Comparison of ENCODE assay signal across 11 mouse cellular contexts in the genomic region with DNA sequence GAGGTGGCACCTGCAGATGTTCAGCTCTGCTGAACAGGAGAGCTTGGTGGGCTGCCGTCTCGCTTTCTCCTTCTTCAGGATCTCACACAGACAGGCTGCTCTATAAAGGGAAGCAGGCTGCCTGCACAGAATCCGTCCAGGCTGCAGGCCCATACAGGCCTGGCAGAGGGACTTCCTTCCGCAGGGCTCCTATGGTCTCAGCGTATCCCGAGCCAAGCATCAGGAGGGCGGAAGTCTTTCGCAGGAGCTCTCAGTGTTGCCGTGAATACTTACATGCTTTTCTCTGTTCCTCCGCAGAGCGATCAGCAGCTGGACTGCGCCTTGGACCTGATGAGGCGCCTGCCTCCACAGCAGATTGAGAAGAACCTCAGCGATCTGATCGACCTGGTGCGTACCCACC. TPM values are rescaled to one million over a fixed set of nuclear protein-coding genes. Genes with fewer than 3 reads are reported as not detected.
DNase-seq lines count a peak whose midpoint lies in the region; ATAC-seq and TF ChIP-seq lines count a peak whose summit lies in the region.
"Had no signal": no experiment of that assay in that cellular context is flagged by ENCODE, and none has a peak within 500 bp of the region (broad histone marks: within the 10 kb centered on the region; RNA-seq: fewer than 3 reads in every experiment).

No protein-coding gene starts in this region.

- no peaks in the 10 kb centered on the region for H3K9me3 ChIP-seq in heart, postnatal 0 days (replicated peaks; ENCODE audit: control insufficient read depth, low read length)
- H3K9me3 ChIP-seq in stomach, embryonic 14.5 days (ENCODE audit: control insufficient read depth, low read depth, low read length) = no peaks in the 10 kb centered on the region
- H3K9me3 ChIP-seq in stomach, postnatal 0 days (ENCODE audit: control insufficient read depth, low read length) = no peaks in the 10 kb centered on the region
- H3K9me3 ChIP-seq in kidney, postnatal 0 days (replicated peaks; ENCODE audit: low read length) = no peaks in the 10 kb centered on the region
- H3K9me3 ChIP-seq: liver, embryonic 15.5 days had no signal

- H3K36me3 ChIP-seq in heart, postnatal 0 days (replicated peaks; ENCODE audit: control insufficient read depth, insufficient read depth, low read length) = peaks cover 38% of the 10 kb centered on the region
- peaks cover 30% of the 10 kb centered on the region for H3K36me3 ChIP-seq in stomach, embryonic 14.5 days (ENCODE audit: control insufficient read depth, insufficient read depth, low read length)
- H3K36me3 ChIP-seq in stomach, postnatal 0 days (ENCODE audit: control insufficient read depth, insufficient read depth, low read length) = peaks cover 15% of the 10 kb centered on the region
- H3K36me3 ChIP-seq in kidney, postnatal 0 days (ENCODE audit: insufficient read depth, low read length) = peaks cover 17% of the 10 kb centered on the region; the same call in 1 of the 2 replicates

- WGBS in heart, postnatal 0 days = 75% methylated on average over 16 of the region's 16 CpGs
- 77% methylated on average over 16 of the region's 16 CpGs for WGBS in stomach, embryonic 14.5 days
- WGBS in stomach, postnatal 0 days = 65% methylated on average over 16 of the region's 16 CpGs
- 71% methylated on average over 16 of the region's 16 CpGs for WGBS in kidney, postnatal 0 days

- ATAC-seq in heart, postnatal 0 days (ENCODE audit: insufficient read depth, low read depth) = no peak
- no peak for ATAC-seq in stomach, embryonic 14.5 days (ENCODE audit: insufficient number of reproducible peaks, insufficient read depth, low FRiP score, low read depth)
- no peak for ATAC-seq in stomach, postnatal 0 days (ENCODE audit: low FRiP score, low TSS enrichment)
- no peak for ATAC-seq in kidney, postnatal 0 days (replicated peaks; ENCODE audit: low FRiP score, low read depth)

- DNase-seq in heart, postnatal 0 days (ENCODE audit: low spot score) = no peak
- DNase-seq in heart, adult 18-20 months = no peak
- no peak for DNase-seq in stomach, postnatal 0 days (ENCODE audit: low spot score)
- no peak for DNase-seq in kidney, postnatal 0 days (ENCODE audit: low spot score)
- DNase-seq in retina, embryonic 14.5 days (ENCODE audit: low spot score) = no peak
- DNase-seq in lung, postnatal 10 days = no peak
- DNase-seq: cerebellum, adult 9-10 months; right cerebral cortex, postnatal 4 days had no signal

- H3K27me3 ChIP-seq in heart, postnatal 0 days (ENCODE audit: control insufficient read depth, insufficient read depth, low read length) = no peaks in the 10 kb centered on the region
- no peaks in the 10 kb centered on the region for H3K27me3 ChIP-seq in stomach, embryonic 14.5 days (ENCODE audit: control insufficient read depth, insufficient read depth, low read length)
- no peaks in the 10 kb centered on the region for H3K27me3 ChIP-seq in stomach, postnatal 0 days (ENCODE audit: control insufficient read depth, insufficient read depth, low read length)
- no peaks in the 10 kb centered on the region for H3K27me3 ChIP-seq in kidney, postnatal 0 days (ENCODE audit: insufficient read depth, low read length)
- H3K27me3 ChIP-seq: CH12.LX; liver, embryonic 15.5 days had no signal

- no peak for TF ChIP-seq EP300 in heart, postnatal 0 days (IDR thresholded peaks at IDR 0.05; ENCODE audit: low read depth)
- no peak for TF ChIP-seq EP300 in stomach, postnatal 0 days (optimal IDR thresholded peaks at IDR 0.05)

- no peak overlapping the region for H3K4me3 ChIP-seq in heart, postnatal 0 days (ENCODE audit: low read depth, low read length)
- H3K4me3 ChIP-seq in stomach, embryonic 14.5 days (ENCODE audit: low read depth, low read length) = no peak overlapping the region
- no peak overlapping the region for H3K4me3 ChIP-seq in stomach, postnatal 0 days (ENCODE audit: low read depth, low read length)
- no peak overlapping the region for H3K4me3 ChIP-seq in kidney, postnatal 0 days (replicated peaks; ENCODE audit: low read depth, low read length)
- H3K4me3 ChIP-seq: liver, embryonic 15.5 days had no signal

- H3K9ac ChIP-seq in heart, postnatal 0 days (replicated peaks; ENCODE audit: low read depth, low read length) = 0 out of 2 replicates have a peak overlapping the region, but pooled peaks have one; percentile 0
- no peak overlapping the region for H3K9ac ChIP-seq in stomach, embryonic 14.5 days (replicated peaks; ENCODE audit: low read depth, low read length)
- no peak overlapping the region for H3K9ac ChIP-seq in stomach, postnatal 0 days (ENCODE audit: low read length)
- H3K9ac ChIP-seq in kidney, postnatal 0 days (ENCODE audit: low read depth, low read length) = no peak overlapping the region
- H3K9ac ChIP-seq: liver, embryonic 15.5 days had no signal

- no peak for TF ChIP-seq CTCF in heart, postnatal 0 days (IDR thresholded peaks at IDR 0.05; ENCODE audit: low read depth)
- no peak for TF ChIP-seq CTCF in stomach, postnatal 0 days (IDR thresholded peaks at IDR 0.05; ENCODE audit: low read depth)
- no peak for TF ChIP-seq CTCF in kidney, postnatal 0 days (IDR thresholded peaks at IDR 0.05; ENCODE audit: low read depth)

- H3K4me1 ChIP-seq in heart, postnatal 0 days (ENCODE audit: control insufficient read depth, insufficient read depth) = peaks cover 43% of the 10 kb centered on the region
- peaks cover 14% of the 10 kb centered on the region; the same call in 1 of the 2 replicates for H3K4me1 ChIP-seq in stomach, embryonic 14.5 days (ENCODE audit: control insufficient read depth, insufficient read depth, low read length)
- H3K4me1 ChIP-seq in stomach, postnatal 0 days (replicated peaks; ENCODE audit: control insufficient read depth, insufficient read depth) = no peaks in the 10 kb centered on the region
- peaks cover 33% of the 10 kb centered on the region; the same call in 1 of the 2 replicates for H3K4me1 ChIP-seq in kidney, postnatal 0 days (replicated peaks; ENCODE audit: insufficient read depth, low read length)

- peak overlapping the region; percentile 0; the same call in 1 of the 2 replicates for H3K27ac ChIP-seq in heart, postnatal 0 days (ENCODE audit: low read depth)
- H3K27ac ChIP-seq in stomach, embryonic 14.5 days (ENCODE audit: low read length) = peak overlapping the region; percentile 17; the same call in 1 of the 2 replicates
- no peak overlapping the region for H3K27ac ChIP-seq in stomach, postnatal 0 days (replicated peaks)
- peak overlapping the region; percentile 37; the same call in 1 of the 2 replicates for H3K27ac ChIP-seq in kidney, postnatal 0 days
- H3K27ac ChIP-seq: liver, embryonic 15.5 days had no signal

- no peak overlapping the region for H3K4me2 ChIP-seq in heart, postnatal 0 days (ENCODE audit: low read depth, low read length)
- H3K4me2 ChIP-seq in stomach, embryonic 14.5 days (replicated peaks; ENCODE audit: low read depth, low read length) = no peak overlapping the region
- no peak overlapping the region for H3K4me2 ChIP-seq in stomach, postnatal 0 days (replicated peaks; ENCODE audit: low read depth)
- no peak overlapping the region for H3K4me2 ChIP-seq in kidney, postnatal 0 days (ENCODE audit: low read length)
- H3K4me2 ChIP-seq: liver, embryonic 15.5 days had no signal

RNA-seq across cellular contexts. Expression of a gene that starts 45.9 kb away (rescaled TPM):
- total RNA-seq in heart, postnatal 0 days (2014; rRNA removed; ENCODE audit: low replicate concordance) = 131 and 177 TPM in 2 replicates
- 355 and 363 TPM in 2 replicates for polyA plus RNA-seq in heart, postnatal 0 days (2015; fragmentation: Nextera tagmentation; extraction: Ambion mirVana)
- total RNA-seq in heart, adult 18-20 months (2021) = 100 to 1,000 TPM; 356 to 380 TPM
- 280 and 301 TPM in 2 replicates for polyA plus RNA-seq in stomach, embryonic 14.5 days (2014; fragmentation: Nextera tagmentation; extraction: Ambion mirVana)
- polyA plus RNA-seq in stomach, postnatal 0 days (2015; fragmentation: Nextera tagmentation; extraction: Ambion mirVana) = 341 and 344 TPM in 2 replicates
- polyA plus RNA-seq in kidney, postnatal 0 days (2015; fragmentation: Nextera tagmentation; extraction: Ambion mirVana) = 304 and 348 TPM in 2 replicates
